Mouse (Mus musculus) kidney, postnatal 4 days (tissue): Measurements from ENCODE around the gene Traf2.
A peak's percentile ranks its signal among the peaks of the same experiment; 100 is the strongest.
"Not testable (repeated sequence)": the region's sequence is repeated elsewhere in the genome, so short reads cannot be mapped to it uniquely, and the experiment has no call there.

ENCODE experiments used
- DNase-seq, 2 experiments: peaks; one replicate each; pipeline ENCODE4 v3.0.0; 2021; ENCODE audit warnings: mixed read lengths in 2 of 2

Traf2 gene

DNA sequence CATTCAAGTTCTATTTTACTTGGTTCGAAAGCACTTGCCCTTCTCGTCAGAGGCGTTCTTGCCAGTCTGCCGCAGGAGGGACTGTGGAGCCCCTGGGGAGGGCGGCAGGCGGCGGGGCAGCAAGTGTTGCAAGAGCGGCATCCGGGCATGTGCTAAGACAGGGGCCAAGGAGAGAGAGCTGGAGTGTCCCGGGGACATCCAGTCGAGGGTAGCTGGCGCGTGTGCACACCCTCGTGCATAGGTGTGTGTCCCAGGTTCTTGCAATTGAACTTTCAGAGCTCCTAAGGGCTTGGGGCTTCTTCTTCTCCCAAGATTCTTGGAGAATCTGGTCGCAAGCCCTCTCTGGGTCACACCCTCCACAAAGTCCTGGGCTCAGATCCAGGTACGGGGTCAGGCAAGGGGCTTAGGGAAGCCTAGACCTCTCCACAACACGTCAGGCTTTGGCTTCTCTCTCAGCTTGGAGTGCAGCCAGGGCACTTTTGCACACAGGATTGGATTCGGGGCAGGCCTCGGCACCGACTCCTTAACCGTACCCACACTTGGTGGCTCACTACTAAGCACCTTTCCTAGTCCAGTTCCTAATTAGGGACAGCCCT lies 28.8 kb upstream of the Traf2 start:
- DNase-seq = peak; percentile 49 to 68

DNA sequence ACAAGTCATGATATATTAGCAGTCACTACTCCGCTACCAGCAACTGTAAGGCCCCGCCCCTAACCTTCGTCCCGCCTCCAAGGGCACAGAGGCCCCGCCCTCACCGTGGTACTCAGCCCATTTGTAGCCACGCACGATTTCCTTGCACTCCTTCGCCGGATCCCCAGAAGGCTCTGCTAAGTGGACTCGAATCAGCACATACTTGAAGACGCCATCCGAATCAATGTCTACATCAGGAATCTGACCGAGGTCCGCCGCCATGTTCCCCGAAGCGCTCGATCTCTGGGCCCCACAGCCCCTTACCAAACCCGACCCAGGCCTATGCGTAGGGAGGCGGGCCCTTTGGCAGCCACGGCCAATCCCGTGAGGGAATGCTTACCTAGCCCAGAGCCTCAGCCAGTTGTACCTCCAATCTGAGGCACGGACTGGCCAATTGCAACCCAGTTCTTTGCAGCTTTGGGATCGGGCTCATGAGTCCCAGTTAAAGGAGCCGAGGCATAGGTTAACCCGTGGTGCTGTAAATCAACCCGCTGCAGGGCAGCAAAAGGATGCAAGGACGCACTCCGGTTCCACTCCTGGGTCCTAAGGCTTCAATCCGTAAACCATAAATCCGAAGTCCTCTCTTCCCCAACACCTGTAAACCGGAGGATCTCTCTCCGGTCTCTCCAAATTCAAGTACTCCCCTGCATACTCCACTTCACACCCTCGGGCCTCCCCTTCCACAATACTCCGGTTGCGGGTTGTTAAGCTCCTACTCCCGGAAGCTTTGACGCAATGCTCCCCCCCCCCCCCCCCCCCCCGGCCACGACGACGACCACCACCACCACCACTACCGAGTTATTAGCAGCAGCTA lies 28.1 kb upstream of the Traf2 start, which contains the start of the genes Mamdc4 and Phpt1:
Mamdc4 (minus strand) TSS at position 267 of the 853 bp plus-strand sequence.
Phpt1 (minus strand) TSS at position 646 of the 853 bp plus-strand sequence.
- peak; percentile 97 for DNase-seq

DNA sequence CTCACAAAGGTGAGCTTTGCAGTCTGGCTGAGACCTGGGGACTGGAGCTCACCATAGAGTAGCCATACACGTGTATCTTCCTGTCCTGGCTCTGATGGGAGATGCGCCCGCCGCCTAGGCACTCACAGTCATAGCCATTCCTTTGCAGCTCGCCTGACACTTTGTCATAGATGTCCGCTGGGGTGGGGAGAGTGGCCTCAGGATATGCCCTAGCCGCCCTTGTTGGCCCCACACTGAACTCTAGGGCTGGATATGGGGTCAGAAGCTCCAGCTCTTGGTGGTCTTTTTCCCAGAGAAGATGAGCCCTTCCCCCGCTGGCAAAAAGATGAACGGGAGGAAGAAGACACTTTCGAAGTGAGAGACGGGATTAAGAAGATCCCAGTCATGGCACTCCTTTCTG lies 27.4 kb upstream of the Traf2 start:
- no peak for DNase-seq

DNA sequence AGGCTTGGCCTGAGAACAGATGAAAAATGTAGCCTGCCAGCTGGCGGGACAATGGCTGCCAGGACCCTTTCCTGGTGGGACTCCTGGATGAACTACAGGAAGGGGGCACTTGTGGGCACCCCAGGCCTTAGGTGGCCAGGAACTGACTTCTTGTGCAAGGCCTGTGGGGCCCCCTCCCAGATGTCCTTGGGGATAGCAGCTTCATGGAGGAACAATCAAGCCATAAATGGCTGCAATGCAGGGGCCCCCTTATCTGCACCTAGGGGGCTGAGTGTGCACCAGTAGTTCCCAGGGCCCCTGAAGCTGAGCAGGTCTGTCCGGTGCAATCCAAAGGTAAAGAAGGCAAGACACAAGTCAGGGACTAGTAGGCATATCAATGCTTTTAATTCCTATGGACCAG lies 26.3 kb upstream of the Traf2 start:
- DNase-seq = no peak

DNA sequence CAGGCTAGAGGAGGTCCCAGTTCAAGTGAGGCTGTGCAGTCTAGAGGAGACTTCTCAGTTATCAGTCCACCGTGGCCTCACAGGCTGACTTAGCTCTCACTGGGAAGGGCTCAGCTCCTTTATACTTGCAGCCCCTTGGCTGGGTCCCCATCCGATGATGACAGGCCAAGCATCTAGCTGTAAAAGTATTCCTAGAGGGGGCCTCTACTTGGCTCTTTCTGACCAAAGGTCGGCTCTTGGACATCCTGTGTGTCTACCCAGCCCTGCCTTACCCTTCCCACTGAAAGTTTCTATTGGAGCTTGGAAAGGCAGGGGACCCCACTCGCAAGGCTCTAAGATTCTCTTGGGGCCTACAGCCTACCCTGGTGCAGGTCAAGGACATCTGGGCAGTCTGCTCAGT lies 24.5 kb upstream of the Traf2 start:
- DNase-seq = no peak

DNA sequence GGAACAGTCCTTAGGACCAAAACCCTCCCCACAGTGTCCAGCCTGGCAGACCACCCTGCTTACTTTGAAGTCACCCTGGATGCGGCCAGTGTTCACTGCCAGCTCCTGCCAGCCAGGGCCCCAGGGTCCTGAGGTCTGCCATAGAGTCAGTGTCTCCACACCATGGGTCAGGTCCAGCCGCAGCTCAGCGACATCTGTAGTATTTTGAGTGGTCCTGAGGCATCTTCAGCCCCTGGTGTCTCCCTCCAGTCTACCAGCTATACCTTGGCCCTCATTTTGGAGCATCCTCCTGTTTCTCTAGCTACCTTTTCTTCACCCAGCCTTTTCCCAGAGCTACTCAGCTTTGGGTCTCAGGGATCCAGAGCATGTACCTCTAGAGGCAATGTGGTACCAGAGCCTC lies 22.6 kb upstream of the Traf2 start:
- DNase-seq = no peak

DNA sequence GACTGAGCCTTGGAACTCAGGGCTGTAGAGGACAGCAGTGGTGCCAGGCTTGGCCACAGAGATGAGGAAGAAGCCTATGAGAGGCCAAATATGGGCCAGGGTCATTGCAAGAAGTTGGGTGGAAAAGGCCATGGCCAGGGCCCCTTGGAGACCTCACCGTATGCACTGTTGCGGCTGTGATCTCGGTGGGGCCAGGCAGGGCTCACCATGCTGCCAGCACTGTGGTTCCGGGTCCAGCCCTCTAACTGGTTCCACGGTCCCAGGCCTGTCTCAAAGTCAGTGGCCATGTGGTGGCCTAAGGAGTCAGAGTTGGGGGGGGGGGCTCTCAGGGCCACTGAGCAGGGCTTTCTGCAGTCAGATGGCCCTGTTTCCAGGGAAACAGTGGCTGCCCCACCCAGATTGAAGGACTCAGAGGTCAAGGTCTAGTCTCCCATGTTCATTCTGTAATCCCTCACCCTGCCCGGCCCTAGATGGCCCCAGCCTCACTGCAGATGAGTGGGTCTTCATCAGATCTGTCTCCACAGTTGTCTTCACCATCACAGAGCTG lies 21.8 kb upstream of the Traf2 start:
- no peak for DNase-seq

DNA sequence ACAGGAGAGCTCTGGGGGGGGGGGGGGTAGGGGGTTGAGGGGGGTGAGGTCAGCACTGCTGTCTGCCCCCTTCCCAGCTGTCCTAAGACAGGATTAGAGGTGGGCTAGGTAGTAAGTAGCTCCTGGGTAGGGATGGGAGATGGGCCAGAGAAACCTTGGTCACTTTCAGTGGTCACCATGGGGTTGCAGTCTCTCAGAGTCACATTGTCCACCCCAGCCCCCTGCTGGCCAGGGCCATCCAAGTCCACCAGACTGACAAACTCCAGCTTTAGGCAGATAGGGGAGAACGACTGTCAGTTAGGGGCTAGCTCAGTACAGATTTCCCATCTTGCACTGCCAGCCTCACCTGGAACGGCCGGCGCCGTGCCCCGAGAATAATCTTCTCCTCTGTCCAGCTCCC lies 19.8 kb upstream of the Traf2 start:
- peak; percentile 42 to 58 for DNase-seq

DNA sequence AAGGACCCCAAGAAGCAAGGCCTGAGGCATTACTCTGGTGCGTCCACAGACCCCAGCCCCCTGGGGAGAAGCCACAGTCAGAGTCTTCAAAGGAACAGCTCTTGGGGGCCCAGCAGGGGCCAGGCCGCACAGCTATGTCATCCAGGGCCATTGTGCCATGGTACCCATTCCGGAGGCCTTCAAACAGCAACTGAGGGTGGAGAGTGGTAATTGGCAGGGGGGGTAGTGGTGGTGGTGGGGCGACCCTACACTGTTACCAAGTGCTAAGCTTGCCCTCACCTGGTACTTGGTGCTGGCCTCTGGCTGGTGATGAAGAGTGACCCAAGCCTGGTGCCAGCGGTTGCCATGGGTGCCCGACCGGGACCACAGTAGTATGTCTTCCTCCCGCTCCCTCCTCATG lies 19.0 kb upstream of the Traf2 start:
- no peak for DNase-seq

DNA sequence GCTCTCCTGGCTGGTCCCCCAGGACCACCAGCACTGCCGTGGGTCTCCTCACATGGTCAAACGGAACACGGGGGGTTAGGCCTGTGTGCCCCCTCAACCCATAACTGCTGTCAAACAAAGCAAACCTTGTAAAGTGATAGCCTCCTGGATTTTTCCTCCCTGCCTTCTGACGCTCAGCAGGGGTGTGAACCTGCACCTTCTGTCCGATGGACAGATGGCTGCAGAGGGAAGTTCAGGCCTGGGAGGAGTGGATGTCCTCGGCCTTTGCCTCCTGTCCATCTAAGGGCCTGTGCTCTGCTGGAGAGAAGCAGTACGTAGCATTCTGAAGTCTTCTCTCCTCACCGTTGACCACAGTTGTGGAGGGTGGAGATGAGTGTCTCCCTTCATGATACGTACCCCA lies 15.2 kb upstream of the Traf2 start:
- no peak for DNase-seq

DNA sequence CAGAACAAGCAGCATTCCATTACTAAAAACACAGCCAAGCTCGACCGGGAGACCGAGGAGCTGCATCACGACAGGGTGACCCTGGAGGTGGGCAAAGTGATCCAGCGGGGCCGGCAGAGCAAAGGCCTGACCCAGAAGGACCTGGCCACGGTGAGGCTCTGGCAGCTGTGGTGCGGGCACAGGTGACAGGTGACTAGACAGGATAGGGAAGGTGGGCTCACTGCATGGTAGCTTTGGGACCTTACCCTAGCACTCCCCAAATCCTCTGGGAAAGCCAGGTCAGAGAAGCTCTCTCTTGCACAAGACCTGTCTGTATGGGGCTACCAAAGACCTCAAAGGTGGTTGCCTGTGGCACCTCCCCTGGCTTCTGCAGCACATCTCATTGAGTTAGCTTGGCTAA lies 13.8 kb upstream of the Traf2 start:
- no peak for DNase-seq

DNA sequence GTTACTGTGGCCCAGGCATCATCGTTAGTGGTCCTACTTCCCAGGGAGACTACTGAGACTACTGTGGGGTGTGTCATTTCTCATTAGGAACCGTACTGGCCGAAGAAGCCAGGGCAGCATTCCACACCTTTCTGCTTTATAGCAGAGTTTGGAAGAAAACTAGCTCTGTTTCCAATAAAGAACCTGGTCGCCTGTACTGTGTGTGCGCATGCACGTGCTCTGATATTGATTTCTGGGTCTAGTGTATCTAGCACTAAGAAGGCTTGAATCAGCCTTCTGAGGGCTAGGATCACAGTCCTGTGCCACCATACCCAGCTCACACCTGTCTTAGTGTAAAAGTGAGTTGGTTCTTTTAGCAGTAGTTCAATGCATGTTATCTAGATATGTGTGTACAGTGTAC lies 12.0 kb upstream of the Traf2 start:
- no peak for DNase-seq

DNA sequence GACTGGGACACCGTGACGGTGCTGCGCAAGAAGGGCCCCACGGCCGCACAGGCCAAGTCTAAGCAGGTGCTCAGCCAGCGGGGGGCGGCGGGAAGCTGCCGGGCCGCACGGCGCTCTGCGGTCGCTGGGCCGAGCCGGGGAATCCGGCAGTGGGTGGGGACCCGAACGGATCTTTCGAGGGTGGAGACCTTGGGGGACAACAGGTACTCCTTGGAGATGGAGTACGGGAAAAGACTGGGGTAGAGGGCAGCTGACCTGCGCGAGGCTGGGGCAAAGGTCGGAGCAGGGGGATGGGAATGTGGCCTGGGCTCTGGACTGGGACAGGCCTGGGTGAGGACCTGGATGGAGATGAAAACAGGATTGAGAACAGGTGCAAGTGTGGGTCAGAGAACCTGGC lies 11.2 kb upstream of the Traf2 start:
- peak in 1 of 2 experiments; percentile 70 for DNase-seq

DNA sequence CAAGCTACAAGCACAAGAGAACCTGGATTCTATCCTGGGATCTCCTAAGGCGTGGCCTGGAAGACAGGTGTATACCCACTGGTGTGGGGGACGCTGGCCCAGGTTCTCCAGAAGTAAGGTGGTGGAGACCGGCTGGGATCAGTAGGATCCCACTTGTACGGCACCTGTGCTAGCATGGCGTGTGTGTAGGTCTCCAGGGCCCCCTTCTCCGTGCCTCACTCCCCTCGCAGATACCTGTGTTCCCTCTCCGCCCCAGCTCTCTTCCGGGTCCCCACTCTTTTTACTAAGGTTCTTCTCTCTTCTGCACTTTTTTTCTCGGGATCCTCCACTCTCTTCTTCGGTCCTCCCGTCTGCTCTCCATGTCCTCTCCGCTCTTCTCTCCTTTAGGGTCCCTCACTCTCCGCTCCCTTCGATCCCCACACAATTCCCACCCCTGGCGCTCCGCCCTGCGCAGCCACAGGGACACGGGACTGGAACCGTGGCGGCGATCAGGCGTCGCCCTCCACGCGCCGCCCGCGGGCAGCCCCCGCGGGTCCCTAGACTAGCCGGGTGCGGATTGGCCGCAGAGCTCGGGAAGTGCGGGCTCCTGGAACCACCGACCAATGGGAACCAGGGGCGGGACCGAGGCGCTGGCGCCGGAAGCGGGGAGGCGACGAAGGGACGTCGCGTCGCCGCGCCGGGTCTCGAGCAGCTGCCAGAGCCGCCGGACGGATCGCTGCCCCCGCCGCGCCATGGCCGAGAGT lies 10.7 kb upstream of the Traf2 start, which contains the start of gene Edf1:
Edf1 (plus strand) TSS at position 627 of the 743 bp plus-strand sequence.
- DNase-seq = peak; percentile 95 to 97

DNA sequence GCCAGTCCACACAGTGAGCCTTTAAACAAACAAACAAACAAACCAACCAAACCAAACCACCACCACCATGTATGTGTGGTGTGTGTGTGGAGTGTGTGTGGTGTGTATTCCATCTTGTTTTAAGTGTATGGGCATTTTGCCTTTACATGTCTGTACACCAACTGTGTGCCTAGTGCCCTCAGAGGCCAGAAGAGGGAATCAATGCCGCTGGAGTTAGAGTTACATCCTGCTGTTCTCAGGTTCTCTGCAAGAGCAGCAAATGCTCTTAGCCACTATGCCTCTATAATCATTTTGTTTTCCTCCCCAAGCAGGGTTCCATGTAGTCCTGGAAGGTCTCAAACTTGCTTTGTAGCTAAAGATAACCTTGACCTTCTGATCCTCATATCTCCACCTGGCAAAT lies 9.6 kb upstream of the Traf2 start:
- DNase-seq = no peak

DNA sequence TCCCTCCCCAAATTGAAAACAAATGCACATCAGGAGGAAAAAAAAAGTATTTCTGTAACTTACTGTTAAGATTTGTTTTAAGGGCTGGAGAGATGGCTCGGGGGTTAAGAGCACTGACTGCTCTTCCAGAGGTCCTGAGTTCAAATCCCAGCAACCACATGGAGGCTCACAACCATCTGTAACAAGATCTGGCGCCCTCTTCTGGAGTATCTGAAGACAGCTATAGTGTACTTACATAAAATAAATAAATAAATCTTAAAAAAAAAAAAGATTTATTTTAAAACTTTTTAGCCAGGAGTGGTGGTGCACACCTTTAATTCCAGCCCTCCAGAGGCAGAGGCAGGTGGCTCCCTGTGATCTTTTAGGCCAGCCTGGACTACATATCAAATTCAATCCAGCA lies 8.7 kb upstream of the Traf2 start:
- DNase-seq = not testable (repeated sequence)

DNA sequence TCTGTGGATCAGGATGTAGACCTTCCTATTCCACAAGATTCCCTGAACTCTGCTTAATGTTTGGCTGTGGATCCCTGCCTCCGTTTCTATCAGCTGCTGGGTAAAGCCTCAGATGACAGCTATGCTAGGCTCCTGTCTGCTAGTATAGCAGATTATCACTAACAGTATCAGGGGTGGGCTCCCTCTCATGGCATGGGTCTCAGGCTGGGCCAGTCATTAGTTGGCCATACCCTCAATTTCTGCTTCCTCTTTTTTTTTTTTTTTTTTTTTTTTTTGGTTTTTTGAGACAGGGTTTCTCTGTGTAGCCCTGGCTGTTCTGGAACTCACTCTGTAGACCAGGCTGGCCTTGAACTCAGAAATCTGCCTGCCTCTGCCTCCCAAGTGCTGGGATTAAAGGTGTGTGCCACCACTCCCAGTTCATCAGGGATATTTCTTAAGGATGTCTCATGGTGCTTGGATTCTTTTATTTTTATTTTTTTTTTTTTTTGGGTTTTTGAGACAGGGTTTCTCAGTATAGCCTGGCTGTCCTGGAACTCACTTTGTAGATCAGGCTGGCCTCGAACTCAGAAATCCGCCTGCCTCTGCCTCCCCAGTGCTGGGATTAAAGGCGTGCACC lies 6.5 kb upstream of the Traf2 start:
- DNase-seq = not testable (repeated sequence)

DNA sequence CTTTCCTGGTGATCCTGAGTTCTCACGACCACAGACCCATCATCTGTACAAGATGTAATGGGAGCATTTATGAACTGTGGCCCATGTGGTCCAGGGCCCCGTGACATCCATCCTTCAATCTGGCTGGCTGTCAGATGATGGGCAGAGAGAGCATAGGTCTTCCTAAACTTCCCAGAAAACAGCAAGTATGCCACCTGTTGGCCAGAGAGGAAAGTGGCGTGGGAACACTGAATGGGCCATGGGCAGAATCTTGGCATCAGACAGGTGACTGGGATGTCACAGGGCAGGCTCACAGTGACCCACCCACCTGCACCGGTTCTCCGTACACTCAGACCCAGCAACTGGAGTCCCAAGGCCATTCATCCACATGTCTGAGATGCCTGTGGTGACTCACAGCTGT lies 4.4 kb upstream of the Traf2 start:
- peak; percentile 65 to 74 for DNase-seq

DNA sequence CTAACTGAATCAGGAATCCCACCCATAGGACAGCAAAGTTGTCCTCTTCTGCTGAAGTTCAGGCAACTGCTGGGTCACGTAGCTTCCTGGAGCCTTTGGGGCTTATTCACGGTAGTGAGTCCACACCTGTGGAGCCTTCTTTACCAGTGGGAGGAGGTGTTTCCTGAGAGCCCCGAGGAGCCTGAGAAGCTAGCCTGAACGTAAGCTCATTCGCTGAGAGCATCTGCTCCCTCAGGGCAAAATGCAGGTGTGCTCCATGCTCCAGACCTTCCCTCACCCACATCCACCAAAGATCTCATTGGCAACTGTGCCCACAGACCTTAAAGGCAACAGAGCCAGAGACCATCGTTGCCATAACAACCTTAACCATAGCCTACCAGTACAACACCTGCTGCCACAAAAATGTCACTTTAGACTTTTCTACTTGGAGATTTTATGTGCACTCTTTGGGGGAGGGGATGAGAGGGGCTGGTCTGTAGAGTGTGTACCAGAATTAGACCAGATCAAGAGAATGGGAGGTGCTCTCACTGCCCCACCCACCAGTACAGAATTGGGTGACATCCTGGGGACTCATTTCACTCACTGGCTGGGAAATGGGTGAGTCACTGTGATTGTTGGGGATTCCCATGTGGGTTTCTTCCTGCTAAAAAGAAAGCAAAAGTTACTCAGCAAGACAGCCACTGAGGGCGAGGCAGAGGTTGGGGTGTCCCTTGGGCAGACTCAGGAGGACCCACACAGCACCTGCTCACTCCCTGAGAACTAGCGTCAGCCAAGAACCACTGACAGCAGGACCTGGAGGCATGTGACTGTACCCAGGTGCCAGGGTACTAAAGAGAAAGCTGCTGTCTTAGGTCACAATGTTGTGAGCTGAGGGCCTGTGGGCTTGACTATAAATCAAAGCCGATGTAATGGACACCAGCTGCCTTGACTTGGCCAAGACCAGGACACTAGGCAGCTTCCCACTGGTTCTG lies 2.6 kb upstream of the Traf2 start:
- no peak for DNase-seq

DNA sequence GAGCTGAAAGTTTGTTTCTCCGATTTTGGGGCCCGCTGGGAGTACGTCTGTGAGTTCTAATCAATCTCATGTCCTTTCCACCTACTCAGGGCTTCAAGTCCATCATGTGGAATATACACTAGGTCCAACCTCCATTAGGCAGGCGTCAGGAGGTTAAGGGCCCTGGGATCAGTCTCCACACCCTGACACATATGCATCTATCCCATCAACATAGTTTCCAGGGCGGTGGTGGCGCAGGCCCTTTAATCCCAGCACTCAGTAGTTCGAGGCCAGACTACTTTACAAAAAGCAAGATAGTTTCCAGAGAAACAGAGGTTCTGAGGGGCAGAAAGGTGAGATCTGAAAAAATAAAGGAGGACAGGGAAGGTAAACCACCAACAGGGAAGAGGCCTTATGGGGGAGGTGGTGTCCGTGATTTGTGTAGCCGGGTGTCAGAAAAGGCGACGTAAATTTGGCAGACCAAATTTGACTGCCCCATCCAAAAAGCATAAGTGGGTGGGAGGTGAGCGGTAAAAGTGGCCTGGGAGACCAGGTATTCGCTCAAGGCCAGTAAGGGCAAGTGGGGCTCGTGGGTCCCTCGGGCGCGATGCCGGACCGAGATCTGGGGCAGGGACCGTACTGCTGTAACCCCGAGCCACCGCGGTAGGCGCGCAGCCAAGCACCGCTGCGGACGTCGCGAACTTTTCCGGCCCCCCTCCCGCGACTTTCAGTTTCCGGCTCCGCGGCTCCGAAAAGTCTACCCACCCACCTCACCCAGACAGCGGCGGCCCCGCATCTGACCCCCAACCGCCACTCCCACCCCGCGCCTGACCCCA lies 537 bp downstream of the Traf2 start:
- no peak for DNase-seq
